Comparison of ENCODE assay signal across 16 mouse cellular contexts in the genomic region with DNA sequence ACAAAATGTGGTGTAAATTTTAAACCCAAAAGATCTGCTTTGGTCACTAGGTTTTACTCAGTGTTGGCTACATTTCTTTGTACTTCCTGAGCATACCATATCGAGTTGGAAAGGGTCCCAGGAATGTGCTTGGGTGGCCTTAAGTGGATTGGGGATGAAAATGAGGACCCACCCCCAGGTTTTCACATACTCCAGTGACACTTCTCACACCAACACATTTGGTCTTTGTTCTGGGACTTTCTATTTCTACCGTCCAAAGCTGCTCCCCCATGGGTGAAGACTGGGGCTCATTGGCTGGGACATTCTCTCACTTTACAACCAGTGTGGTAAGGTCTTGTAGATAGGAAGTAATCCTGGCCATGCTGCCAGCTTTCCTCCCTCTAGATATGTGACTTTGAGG.
"Had no signal": no experiment of that assay in that cellular context is flagged by ENCODE, and none has a peak within 500 bp of the region (broad histone marks: within the 10 kb centered on the region; RNA-seq: fewer than 3 reads in every experiment).

No protein-coding gene starts in this region.

- ATAC-seq: liver, postnatal 0 days; midbrain, embryonic 13.5 days had no signal

- H3K9ac ChIP-seq: kidney, embryonic 15.5 days; limb, embryonic 12.5 days; liver, embryonic 13.5 days; liver, postnatal 0 days; midbrain, embryonic 13.5 days; neural tube, embryonic 15.5 days had no signal

- H3K4me1 ChIP-seq: liver, embryonic 13.5 days; midbrain, embryonic 13.5 days; neural tube, embryonic 15.5 days had no signal

- H3K4me2 ChIP-seq: kidney, embryonic 15.5 days; limb, embryonic 12.5 days; liver, embryonic 13.5 days; midbrain, embryonic 13.5 days; neural tube, embryonic 15.5 days had no signal

- H3K27me3 ChIP-seq: kidney, embryonic 15.5 days; limb, embryonic 12.5 days; liver, embryonic 13.5 days; midbrain, embryonic 13.5 days; neural tube, embryonic 15.5 days had no signal

- H3K27ac ChIP-seq: kidney, embryonic 15.5 days; limb, embryonic 12.5 days; liver, embryonic 13.5 days; midbrain, embryonic 13.5 days; neural tube, embryonic 15.5 days had no signal

- H3K4me3 ChIP-seq: kidney, embryonic 15.5 days; limb, embryonic 12.5 days; liver, embryonic 13.5 days; midbrain, embryonic 13.5 days; myocyte; neural tube, embryonic 15.5 days had no signal

- DNase-seq: kidney, adult 2 months; kidney, postnatal 36 days; layer of hippocampus, adult 9-11 months; layer of hippocampus, postnatal 36 days; liver; liver, embryonic 13.5 days; liver, postnatal 0 days; lung, postnatal 36 days; right cerebral cortex, adult 18-20 months; right cerebral cortex, postnatal 25 days; thymus, postnatal 36 days had no signal

- H3K9me3 ChIP-seq: kidney, embryonic 15.5 days; limb, embryonic 12.5 days; liver, embryonic 13.5 days; midbrain, embryonic 13.5 days; neural tube, embryonic 15.5 days had no signal
